Mouse (Mus musculus): ENCODE measurements around the gene Sap30. TPM values are rescaled to one million over a fixed set of nuclear protein-coding genes. Genes with fewer than 3 reads are reported as not detected.

Sap30 gene
- polyA plus RNA-seq, 1 experiment from 2014 or later: 50.6 TPM

DNA sequence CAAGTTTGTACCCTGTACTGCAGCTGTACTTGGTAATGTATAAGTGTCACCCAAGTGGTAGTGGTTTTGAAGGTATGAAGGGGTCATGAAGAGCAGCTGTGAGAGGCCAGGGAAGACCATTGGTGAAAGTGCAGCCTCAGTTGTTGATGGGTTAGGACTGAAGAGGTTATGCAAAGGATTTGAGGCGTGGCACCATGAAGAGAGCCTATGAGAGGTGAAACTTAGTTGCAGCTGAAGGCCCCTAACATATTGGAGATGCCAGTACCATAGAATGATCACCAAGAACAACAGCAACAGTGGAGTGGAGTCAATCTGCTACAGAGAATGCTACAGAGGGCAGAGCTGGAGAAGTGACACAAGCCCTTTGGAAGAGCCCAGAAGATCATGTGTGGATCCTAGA is 1.7 kb upstream of the Sap30 start:
- H3K9ac ChIP-seq: no peak overlapping the region
- ATAC-seq (ENCODE audit: low read depth): no peak
- no peaks in the 10 kb centered on the region for H3K27me3 ChIP-seq
- 100% methylated on average over 1 of the region's 1 CpGs for WGBS
- no peak overlapping the region for H3K4me3 ChIP-seq
- H3K9me3 ChIP-seq: no peaks in the 10 kb centered on the region
- H3K27ac ChIP-seq (replicated peaks): no peak overlapping the region
- H3K4me2 ChIP-seq: no peak overlapping the region
- H3K4me1 ChIP-seq (replicated peaks): peaks cover 17% of the 10 kb centered on the region
- H3K36me3 ChIP-seq: no peaks in the 10 kb centered on the region

DNA sequence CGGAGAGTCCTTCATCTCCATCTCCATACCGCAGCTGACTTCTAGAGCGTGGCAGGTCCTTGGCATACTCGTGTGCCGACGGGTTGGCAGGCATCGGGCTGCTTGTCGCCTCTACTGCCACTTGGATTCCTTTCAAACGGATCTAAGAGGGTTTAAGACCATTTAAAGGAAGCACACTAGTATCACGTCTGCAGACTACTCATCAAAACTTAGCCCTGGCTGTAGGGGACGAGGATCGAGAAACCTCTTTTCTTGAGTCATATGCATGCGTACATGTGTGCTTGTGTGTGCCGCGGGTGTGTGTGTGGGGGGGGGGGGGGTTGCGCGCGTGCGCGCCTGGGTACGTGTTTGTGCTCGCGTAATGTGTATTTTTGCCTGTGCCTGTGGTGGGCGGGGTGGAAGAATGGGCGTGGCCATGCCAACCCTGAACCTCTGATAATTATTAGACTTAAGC is 679 bp upstream of the Sap30 start:
- ATAC-seq (ENCODE audit: low read depth): peak; percentile 52
- WGBS: 0% methylated on average over 25 of the region's 25 CpGs

DNA sequence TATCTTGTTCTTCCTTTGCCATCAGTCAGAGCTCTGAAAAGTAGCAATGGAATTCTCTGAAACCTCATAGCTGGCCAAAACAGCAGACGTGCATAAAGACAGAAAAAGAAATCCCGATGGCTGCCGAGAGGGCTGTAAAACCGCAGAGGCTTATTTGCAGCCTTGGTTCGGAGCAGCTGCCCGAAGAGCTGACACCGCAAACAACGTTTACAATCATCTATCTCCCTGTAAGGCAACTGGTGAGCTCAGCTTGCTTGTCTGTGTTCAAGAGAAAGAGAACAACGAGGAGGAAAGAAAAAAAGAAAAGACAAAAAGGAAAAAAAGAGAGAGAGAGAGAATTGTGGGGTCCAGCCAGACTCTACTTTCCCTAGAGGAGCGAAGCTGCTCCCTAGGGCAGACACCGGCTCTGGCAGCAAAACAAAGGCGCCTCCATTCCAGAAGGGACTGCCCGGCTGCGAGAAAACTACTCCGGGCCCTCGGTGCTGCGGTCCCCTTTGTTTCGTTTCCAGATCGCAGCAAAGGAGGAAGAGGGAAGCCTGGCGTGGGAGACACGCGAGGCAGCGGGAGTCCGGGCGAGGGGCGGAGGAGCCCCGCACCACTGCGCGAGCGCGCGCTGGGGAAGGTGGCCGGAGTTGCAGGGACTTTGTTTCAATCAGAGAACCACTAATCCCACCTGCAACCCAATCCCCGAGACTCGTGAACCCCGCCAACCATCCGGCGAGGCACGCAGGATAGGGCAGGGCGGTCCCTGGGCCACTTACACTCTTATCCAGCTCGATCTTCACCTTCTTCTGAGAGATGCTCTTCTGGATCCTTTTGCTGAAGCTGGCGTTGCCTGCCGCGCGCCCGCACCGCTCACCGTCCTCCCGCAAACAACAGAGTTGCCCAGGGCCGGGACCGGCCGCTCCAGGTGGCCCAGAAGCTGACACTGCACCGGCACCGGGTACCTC is 894 bp downstream of the Sap30 start:
- Histone ChIP-seq H3K27me3 (no peaks in the 10 kb centered on the region), H3K27ac (replicated peaks) (peak overlapping the region; percentile 99), H3K9ac (peak overlapping the region; percentile 94), H3K4me1 (replicated peaks) (peaks cover 17% of the 10 kb centered on the region), H3K36me3 (peaks cover 14% of the 10 kb centered on the region), H3K4me3 (peak overlapping the region; percentile 82), H3K9me3 (no peaks in the 10 kb centered on the region), H3K4me2 (peak overlapping the region; percentile 74)
- under 1% methylated on average over 54 of the region's 54 CpGs for WGBS
- peak; percentile 77 for ATAC-seq (ENCODE audit: low read depth)

More for the DNA sequence above, 679 bp upstream of the Sap30 start:
- peak overlapping the region; percentile 82 for H3K4me3 ChIP-seq
- no peaks in the 10 kb centered on the region for H3K27me3 ChIP-seq
- peak overlapping the region; percentile 80 for H3K27ac ChIP-seq (replicated peaks)
- H3K36me3 ChIP-seq: peaks cover 3% of the 10 kb centered on the region; the same call in 1 of the 2 replicates
- H3K9ac ChIP-seq: peak overlapping the region; percentile 94
- peaks cover 17% of the 10 kb centered on the region for H3K4me1 ChIP-seq (replicated peaks)
- peak overlapping the region; percentile 74 for H3K4me2 ChIP-seq
- no peaks in the 10 kb centered on the region for H3K9me3 ChIP-seq

DNA sequence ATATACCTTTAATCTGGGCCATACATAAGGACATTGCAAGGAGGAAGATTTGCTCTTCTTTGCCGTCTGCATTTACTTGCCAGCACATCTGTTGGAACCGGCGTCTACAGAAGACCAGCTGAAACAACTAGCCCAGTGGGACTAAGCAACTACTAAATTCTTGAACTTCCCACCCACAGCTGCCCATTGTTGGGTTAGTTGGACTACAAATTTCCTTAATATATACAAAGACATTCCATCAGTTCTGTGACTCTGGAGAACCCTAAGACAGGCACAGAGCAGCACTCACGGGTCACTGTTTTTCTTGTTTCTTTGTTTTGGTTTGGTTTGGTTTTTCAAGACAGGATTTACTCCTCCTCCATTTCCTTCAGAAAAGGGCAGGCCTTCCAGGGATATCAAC is 7.1 kb downstream of the Sap30 start:
- peaks cover 36% of the 10 kb centered on the region for H3K36me3 ChIP-seq
- ATAC-seq (ENCODE audit: low read depth): no peak
- no peak overlapping the region for H3K4me2 ChIP-seq
- no peaks in the 10 kb centered on the region for H3K27me3 ChIP-seq
- H3K9ac ChIP-seq: no peak overlapping the region
- H3K4me1 ChIP-seq (replicated peaks): peaks cover 7% of the 10 kb centered on the region
- H3K9me3 ChIP-seq: no peaks in the 10 kb centered on the region
- WGBS: 77% methylated on average over 4 of the region's 4 CpGs
- H3K27ac ChIP-seq (replicated peaks): no peak overlapping the region
- no peak overlapping the region for H3K4me3 ChIP-seq

DNA sequence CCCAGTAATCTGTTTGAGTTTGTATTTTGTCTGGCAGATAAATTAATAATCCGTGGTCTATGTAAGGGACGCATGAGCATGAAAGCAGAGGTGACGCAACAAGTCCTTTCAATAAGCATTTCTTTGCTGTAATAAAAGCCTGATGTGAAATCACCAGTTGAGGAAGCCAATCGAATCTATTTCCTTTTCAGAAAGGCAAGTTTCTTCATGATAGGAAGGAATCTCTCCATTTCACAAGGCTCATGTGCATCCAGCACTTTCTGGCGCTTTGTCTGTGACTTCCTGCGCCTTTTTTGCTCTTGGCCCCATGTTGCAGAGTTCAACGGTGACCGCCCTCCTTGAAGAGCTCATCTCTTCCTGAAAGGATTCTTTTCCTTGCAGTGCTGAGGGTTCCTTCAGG is 8.0 kb downstream of the Sap30 start:
- H3K27me3 ChIP-seq: no peaks in the 10 kb centered on the region
- WGBS: 95% methylated on average over 8 of the region's 8 CpGs
- no peak overlapping the region for H3K27ac ChIP-seq (replicated peaks)
- H3K9me3 ChIP-seq: no peaks in the 10 kb centered on the region
- H3K36me3 ChIP-seq: peaks cover 36% of the 10 kb centered on the region
- H3K4me3 ChIP-seq: no peak overlapping the region
- no peaks in the 10 kb centered on the region for H3K4me1 ChIP-seq (replicated peaks)
- H3K4me2 ChIP-seq: no peak overlapping the region
- ATAC-seq (ENCODE audit: low read depth): no peak
- H3K9ac ChIP-seq: no peak overlapping the region

DNA sequence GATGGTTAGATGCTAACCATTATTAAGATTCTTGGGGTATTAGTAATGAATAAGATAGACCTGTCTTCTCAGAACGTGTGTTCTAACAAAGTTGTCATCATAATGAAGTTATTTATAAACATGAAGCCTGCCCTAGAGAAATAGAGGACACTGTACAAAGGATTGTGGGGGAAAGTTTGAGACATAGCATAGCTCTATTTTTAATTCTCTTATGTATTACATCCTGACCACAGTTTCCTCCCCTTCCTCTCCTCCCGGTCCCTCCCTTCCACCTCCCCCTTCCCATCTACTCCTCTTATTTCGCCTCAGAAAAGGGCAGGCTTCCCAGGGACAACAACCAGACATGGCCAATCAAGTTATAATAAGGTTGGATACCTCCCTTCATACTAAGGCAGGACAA is 9.3 kb downstream of the Sap30 start:
- Histone ChIP-seq H3K27me3 (no peaks in the 10 kb centered on the region), H3K9me3 (no peaks in the 10 kb centered on the region), H3K4me2 (no peak overlapping the region), H3K9ac (no peak overlapping the region), H3K4me3 (no peak overlapping the region), H3K27ac (replicated peaks) (no peak overlapping the region), H3K36me3 (peaks cover 33% of the 10 kb centered on the region), H3K4me1 (replicated peaks) (no peaks in the 10 kb centered on the region)
- no peak for ATAC-seq (ENCODE audit: low read depth)
- WGBS: 81% methylated on average over 3 of the region's 3 CpGs

DNA sequence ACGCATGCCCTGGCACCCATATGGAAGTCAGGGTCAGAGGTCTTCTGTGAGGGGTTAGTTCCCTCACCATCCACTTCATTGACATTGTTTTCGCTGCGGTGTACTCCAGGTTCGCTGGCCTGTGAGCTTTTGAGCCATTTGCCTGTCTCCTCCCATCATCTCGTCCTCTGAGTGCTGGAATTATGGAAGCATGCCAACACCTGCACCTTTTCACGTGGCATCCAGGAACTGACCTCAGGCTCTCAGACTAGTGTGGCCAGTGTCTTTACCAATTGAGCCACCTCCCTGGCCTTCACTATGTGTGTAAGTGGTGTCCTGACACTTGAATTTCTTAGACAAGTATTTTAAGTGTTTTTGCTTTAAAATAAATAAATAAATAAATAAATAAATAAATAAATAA is 13.9 kb downstream of the Sap30 start:
- H3K27me3 ChIP-seq: no peaks in the 10 kb centered on the region
- H3K9ac ChIP-seq: no peak overlapping the region
- no peaks in the 10 kb centered on the region for H3K9me3 ChIP-seq
- no peak for ATAC-seq (ENCODE audit: low read depth)
- H3K4me2 ChIP-seq: no peak overlapping the region
- no peak overlapping the region for H3K4me3 ChIP-seq
- 87% methylated on average over 6 of the region's 6 CpGs for WGBS
- no peaks in the 10 kb centered on the region for H3K36me3 ChIP-seq
- no peaks in the 10 kb centered on the region for H3K4me1 ChIP-seq (replicated peaks)
- H3K27ac ChIP-seq (replicated peaks): no peak overlapping the region

DNA sequence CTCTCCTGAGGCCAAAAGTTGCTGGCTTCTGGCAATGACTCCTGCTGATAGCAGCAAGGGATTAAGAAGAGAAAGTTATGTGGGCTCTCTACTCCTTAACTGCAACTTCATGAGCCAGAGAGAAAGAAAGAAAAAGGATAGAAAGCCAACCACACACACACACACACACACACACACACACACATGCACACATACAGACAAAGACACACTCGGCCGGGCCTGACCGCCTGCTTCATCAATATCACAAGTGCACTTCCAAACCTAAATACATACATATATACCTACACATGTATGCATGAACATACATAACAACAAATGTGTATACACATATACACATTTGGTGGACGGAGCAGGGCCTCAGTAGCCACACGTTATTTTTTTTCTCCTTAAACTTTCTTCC is 16.8 kb downstream of the Sap30 start:
- no peak for ATAC-seq (ENCODE audit: low read depth)
- WGBS: 93% methylated on average over 5 of the region's 5 CpGs

DNA sequence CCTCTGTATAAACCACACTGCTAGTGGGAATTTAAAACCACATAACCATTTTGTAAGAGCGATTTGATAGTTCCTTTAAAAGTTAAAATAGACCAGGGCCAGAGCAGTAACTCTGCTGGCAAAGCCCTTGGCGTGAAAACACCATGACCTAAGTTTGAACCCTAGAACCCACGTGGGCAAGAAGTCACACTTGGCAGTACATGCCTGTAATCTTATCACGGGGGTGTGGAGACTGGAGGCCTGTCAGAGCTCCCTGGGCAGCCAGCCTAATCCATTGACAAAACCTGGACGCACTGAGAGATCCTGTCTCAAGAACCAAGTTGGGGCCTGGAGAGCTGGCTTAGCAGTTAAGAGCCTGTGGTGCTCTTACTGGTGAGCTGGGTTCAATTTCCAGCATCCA is 19.0 kb downstream of the Sap30 start:
- Histone ChIP-seq H3K27ac (replicated peaks) (no peak overlapping the region), H3K4me1 (replicated peaks) (no peaks in the 10 kb centered on the region), H3K4me3 (no peak overlapping the region), H3K9me3 (no peaks in the 10 kb centered on the region), H3K36me3 (no peaks in the 10 kb centered on the region), H3K9ac (no peak overlapping the region), H3K4me2 (no peak overlapping the region), H3K27me3 (no peaks in the 10 kb centered on the region)
- 70% methylated on average over 5 of the region's 5 CpGs for WGBS
- ATAC-seq (ENCODE audit: low read depth): no peak

More for the DNA sequence above, 16.8 kb downstream of the Sap30 start:
- Histone ChIP-seq H3K36me3 (no peaks in the 10 kb centered on the region), H3K9me3 (no peaks in the 10 kb centered on the region), H3K4me2 (no peak overlapping the region), H3K4me1 (replicated peaks) (no peaks in the 10 kb centered on the region), H3K4me3 (no peak overlapping the region), H3K27me3 (no peaks in the 10 kb centered on the region), H3K27ac (replicated peaks) (no peak overlapping the region), H3K9ac (no peak overlapping the region)

DNA sequence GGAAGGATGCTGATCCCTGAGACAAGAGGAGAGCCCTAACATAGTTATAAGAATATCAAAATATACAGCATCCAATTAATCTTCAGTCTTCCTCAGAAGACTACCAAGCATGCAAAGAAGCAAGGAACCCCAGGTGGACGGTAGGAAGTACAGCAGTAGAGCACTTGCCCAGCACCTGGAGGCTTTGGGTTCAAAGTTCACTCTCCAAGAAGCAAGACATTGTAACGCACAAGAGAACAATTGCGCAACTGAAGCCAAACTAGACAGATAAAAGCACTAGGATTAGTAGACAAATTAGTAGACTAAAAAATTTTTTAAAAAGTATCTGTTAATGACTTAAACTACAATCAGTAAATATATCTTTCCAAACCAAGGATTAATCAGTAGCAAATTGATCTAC is 23.9 kb downstream of the Sap30 start:
- no peak overlapping the region for H3K9ac ChIP-seq
- no peaks in the 10 kb centered on the region for H3K36me3 ChIP-seq
- no peak for ATAC-seq (ENCODE audit: low read depth)
- no peaks in the 10 kb centered on the region for H3K4me1 ChIP-seq (replicated peaks)
- WGBS: 94% methylated on average over 3 of the region's 3 CpGs
- H3K27me3 ChIP-seq: no peaks in the 10 kb centered on the region
- no peak overlapping the region for H3K4me2 ChIP-seq
- no peak overlapping the region for H3K4me3 ChIP-seq
- no peaks in the 10 kb centered on the region for H3K9me3 ChIP-seq
- no peak overlapping the region for H3K27ac ChIP-seq (replicated peaks)

DNA sequence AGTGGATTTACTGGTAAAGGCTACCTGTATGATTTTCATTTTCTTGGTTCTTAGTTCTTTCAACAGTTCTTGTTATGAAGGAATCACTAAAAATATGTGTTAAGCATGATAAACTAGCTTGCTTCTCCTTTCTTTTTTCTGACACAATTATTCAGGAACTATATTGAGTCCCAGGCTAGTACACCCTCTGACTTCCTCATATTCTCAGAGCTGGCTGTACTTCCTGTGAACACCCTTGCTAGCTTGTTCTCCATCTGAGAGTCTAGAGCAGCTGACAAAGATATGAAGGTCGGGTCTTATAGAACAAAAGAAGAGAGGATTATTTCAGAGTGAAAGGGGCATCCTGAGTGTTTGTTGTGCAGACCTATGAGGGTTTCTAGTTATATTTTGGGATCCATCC is 24.8 kb downstream of the Sap30 start:
- Histone ChIP-seq H3K36me3 (no peaks in the 10 kb centered on the region), H3K27ac (replicated peaks) (no peak overlapping the region), H3K9ac (no peak overlapping the region), H3K4me3 (no peak overlapping the region), H3K9me3 (no peaks in the 10 kb centered on the region), H3K4me2 (no peak overlapping the region), H3K4me1 (replicated peaks) (no peaks in the 10 kb centered on the region), H3K27me3 (no peaks in the 10 kb centered on the region)
- 54% methylated on average over 1 of the region's 1 CpGs for WGBS
- no peak for ATAC-seq (ENCODE audit: low read depth)

DNA sequence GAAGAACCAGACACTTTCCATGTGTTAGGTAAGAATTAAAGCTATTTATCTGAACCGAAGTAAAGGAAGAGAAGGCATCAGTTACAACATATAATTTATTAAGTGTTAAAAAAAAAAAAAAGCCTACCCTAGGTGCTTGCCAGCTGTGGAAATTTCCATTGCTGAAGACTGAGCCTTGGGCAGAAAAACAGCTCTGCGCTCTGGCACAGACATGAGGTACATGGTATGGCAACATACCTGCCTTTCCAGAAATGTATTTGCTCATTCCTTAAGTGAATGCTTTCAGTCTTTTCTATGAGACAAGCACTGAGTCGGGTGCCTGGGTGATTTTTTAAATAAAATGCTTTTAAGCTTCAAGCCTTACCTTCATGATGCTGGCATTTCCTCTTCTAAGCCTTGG is 29.7 kb downstream of the Sap30 start:
- no peaks in the 10 kb centered on the region for H3K36me3 ChIP-seq
- H3K27ac ChIP-seq (replicated peaks): no peak overlapping the region
- H3K27me3 ChIP-seq: no peaks in the 10 kb centered on the region
- no peak overlapping the region for H3K9ac ChIP-seq
- no peaks in the 10 kb centered on the region for H3K4me1 ChIP-seq (replicated peaks)
- ATAC-seq (ENCODE audit: low read depth): no peak
- 85% methylated on average over 3 of the region's 3 CpGs for WGBS
- H3K9me3 ChIP-seq: no peaks in the 10 kb centered on the region
- no peak overlapping the region for H3K4me3 ChIP-seq
- no peak overlapping the region for H3K4me2 ChIP-seq

DNA sequence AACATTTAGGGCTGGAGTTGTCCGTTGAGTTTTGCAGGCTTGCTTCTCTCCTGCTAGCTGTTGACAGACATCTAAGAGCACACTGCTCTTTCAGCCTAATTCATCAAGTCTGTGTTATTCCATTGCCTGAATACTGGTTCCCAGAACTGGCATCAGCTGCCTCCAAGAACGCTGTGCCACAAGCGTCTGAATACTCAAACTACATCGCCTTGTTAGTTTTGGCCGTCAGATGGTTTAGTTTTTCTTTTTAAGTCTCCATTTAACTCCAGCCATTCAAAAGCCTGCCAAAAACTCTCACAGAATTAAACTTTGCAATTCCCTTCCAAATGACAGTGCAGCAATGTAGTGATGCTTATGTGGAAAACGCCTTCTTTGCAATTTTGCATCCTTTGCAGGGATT is 30.5 kb downstream of the Sap30 start:
- Histone ChIP-seq H3K4me3 (no peak overlapping the region), H3K36me3 (no peaks in the 10 kb centered on the region), H3K9me3 (no peaks in the 10 kb centered on the region), H3K4me2 (no peak overlapping the region), H3K27me3 (no peaks in the 10 kb centered on the region), H3K4me1 (replicated peaks) (no peaks in the 10 kb centered on the region), H3K9ac (no peak overlapping the region), H3K27ac (replicated peaks) (no peak overlapping the region)
- no peak for ATAC-seq (ENCODE audit: low read depth)
- 89% methylated on average over 6 of the region's 6 CpGs for WGBS
